Mouse (Mus musculus): ENCODE measurements around the gene Olfr632. TPM values are rescaled to one million over a fixed set of nuclear protein-coding genes. Genes with fewer than 3 reads are reported as not detected.

Olfr632 gene
- polyA plus RNA-seq, 1 experiment from 2014 or later: not detected

Other genes with a start within 250 kb of the Olfr632 start
- not detected in 2 replicates for gene Olfr243, start 219.7 kb upstream of the Olfr632 start, polyA plus RNA-seq (2016; fragmentation: Nextera tagmentation; extraction: Ambion mirVana)
- not detected in 2 replicates for gene Olfr628, start 204.0 kb upstream of the Olfr632 start, polyA plus RNA-seq (2016; fragmentation: Nextera tagmentation; extraction: Ambion mirVana)
- gene Olfr629, start 189.4 kb upstream of the Olfr632 start, polyA plus RNA-seq (2016; fragmentation: Nextera tagmentation; extraction: Ambion mirVana): not detected in 2 replicates
- not detected in 2 replicates for gene Olfr630, start 177.0 kb upstream of the Olfr632 start, polyA plus RNA-seq (2016; fragmentation: Nextera tagmentation; extraction: Ambion mirVana)
- gene Olfr69, start 162.8 kb upstream of the Olfr632 start, polyA plus RNA-seq (2016; fragmentation: Nextera tagmentation; extraction: Ambion mirVana): not detected in 2 replicates
- not detected in 2 replicates for gene Olfr68, start 154.6 kb upstream of the Olfr632 start, polyA plus RNA-seq (2016; fragmentation: Nextera tagmentation; extraction: Ambion mirVana)
- gene Olfr67, start 142.5 kb upstream of the Olfr632 start, polyA plus RNA-seq (2016; fragmentation: Nextera tagmentation; extraction: Ambion mirVana): not detected in 2 replicates
- 442 and 979 TPM in 2 replicates for gene Hbb-bt, start 120.4 kb upstream of the Olfr632 start, polyA plus RNA-seq (2016; fragmentation: Nextera tagmentation; extraction: Ambion mirVana)
- gene Hbb-bs, start 106.3 kb upstream of the Olfr632 start, polyA plus RNA-seq (2016; fragmentation: Nextera tagmentation; extraction: Ambion mirVana): 173 and 274 TPM in 2 replicates
- gene Hbb-bh2, start 93.8 kb upstream of the Olfr632 start, polyA plus RNA-seq (2016; fragmentation: Nextera tagmentation; extraction: Ambion mirVana): 0.28 and 1.2 TPM in 2 replicates
- 8,898 and 9,884 TPM in 2 replicates for gene Hbb-bh1, start 91.2 kb upstream of the Olfr632 start, polyA plus RNA-seq (2016; fragmentation: Nextera tagmentation; extraction: Ambion mirVana)
- 17,516 and 23,478 TPM in 2 replicates for gene Hbb-y, start 81.1 kb upstream of the Olfr632 start, polyA plus RNA-seq (2016; fragmentation: Nextera tagmentation; extraction: Ambion mirVana)
- not detected in 2 replicates for gene Olfr66, start 48.1 kb upstream of the Olfr632 start, polyA plus RNA-seq (2016; fragmentation: Nextera tagmentation; extraction: Ambion mirVana)
- gene Olfr64, start 39.9 kb upstream of the Olfr632 start, polyA plus RNA-seq (2016; fragmentation: Nextera tagmentation; extraction: Ambion mirVana): not detected in 2 replicates
- not detected in 2 replicates for gene Olfr65, start 30.9 kb upstream of the Olfr632 start, polyA plus RNA-seq (2016; fragmentation: Nextera tagmentation; extraction: Ambion mirVana)
- gene Olfr631, start 5.5 kb upstream of the Olfr632 start, polyA plus RNA-seq (2016; fragmentation: Nextera tagmentation; extraction: Ambion mirVana): not detected in 2 replicates
- not detected in 2 replicates for gene Olfr633, start 10.1 kb downstream of the Olfr632 start, polyA plus RNA-seq (2016; fragmentation: Nextera tagmentation; extraction: Ambion mirVana)
- gene Olfr635, start 36.8 kb downstream of the Olfr632 start, polyA plus RNA-seq (2016; fragmentation: Nextera tagmentation; extraction: Ambion mirVana): not detected in 2 replicates
- not detected in 2 replicates for gene Olfr638, start 64.4 kb downstream of the Olfr632 start, polyA plus RNA-seq (2016; fragmentation: Nextera tagmentation; extraction: Ambion mirVana)
- not detected in 2 replicates for gene Olfr639, start 83.0 kb downstream of the Olfr632 start, polyA plus RNA-seq (2016; fragmentation: Nextera tagmentation; extraction: Ambion mirVana)
- not detected in 2 replicates for gene Olfr640, start 91.2 kb downstream of the Olfr632 start, polyA plus RNA-seq (2016; fragmentation: Nextera tagmentation; extraction: Ambion mirVana)
- not detected in 2 replicates for gene Olfr641, start 101.1 kb downstream of the Olfr632 start, polyA plus RNA-seq (2016; fragmentation: Nextera tagmentation; extraction: Ambion mirVana)
- gene Olfr642, start 118.3 kb downstream of the Olfr632 start, polyA plus RNA-seq (2016; fragmentation: Nextera tagmentation; extraction: Ambion mirVana): not detected in 2 replicates
- not detected in 2 replicates for gene 4930516K23Rik, start 127.1 kb downstream of the Olfr632 start, polyA plus RNA-seq (2016; fragmentation: Nextera tagmentation; extraction: Ambion mirVana)
- not detected in 2 replicates for gene Olfr644, start 137.5 kb downstream of the Olfr632 start, polyA plus RNA-seq (2016; fragmentation: Nextera tagmentation; extraction: Ambion mirVana)
- not detected in 2 replicates for gene Olfr645, start 151.1 kb downstream of the Olfr632 start, polyA plus RNA-seq (2016; fragmentation: Nextera tagmentation; extraction: Ambion mirVana)
- not detected in 2 replicates for gene Olfr646, start 170.5 kb downstream of the Olfr632 start, polyA plus RNA-seq (2016; fragmentation: Nextera tagmentation; extraction: Ambion mirVana)
- not detected in 2 replicates for gene Ubqln5, start 195.5 kb downstream of the Olfr632 start, polyA plus RNA-seq (2016; fragmentation: Nextera tagmentation; extraction: Ambion mirVana)
- gene Olfr643, start 203.1 kb downstream of the Olfr632 start, polyA plus RNA-seq (2016; fragmentation: Nextera tagmentation; extraction: Ambion mirVana): not detected in 2 replicates
- not detected in 2 replicates for gene Ubqln3, start 208.9 kb downstream of the Olfr632 start, polyA plus RNA-seq (2016; fragmentation: Nextera tagmentation; extraction: Ambion mirVana)
- gene Ubqlnl, start 216.2 kb downstream of the Olfr632 start, polyA plus RNA-seq (2016; fragmentation: Nextera tagmentation; extraction: Ambion mirVana): not detected in 2 replicates
- not detected in 2 replicates for gene Olfm5, start 230.5 kb downstream of the Olfr632 start, polyA plus RNA-seq (2016; fragmentation: Nextera tagmentation; extraction: Ambion mirVana)
- 0.21 and 0.28 TPM in 2 replicates for gene Olfr648, start 249.0 kb downstream of the Olfr632 start, polyA plus RNA-seq (2016; fragmentation: Nextera tagmentation; extraction: Ambion mirVana)